Mouse (Mus musculus) left cerebral cortex, postnatal 36 days (tissue): ENCODE measurements around the gene Slc22a12. TPM values are rescaled to one million over a fixed set of nuclear protein-coding genes. Genes with fewer than 3 reads are reported as not detected.

Experiments
- DNase-seq, 2 experiments: peaks; one replicate each; pipeline ENCODE4 v3.0.0; 2021 to 2022; ENCODE audit warnings: low spot score in 2 of 2, mixed read lengths in 1 of 2
- intact Hi-C: fragments of 180-260 bp; cut with DNase I; formaldehyde crosslinking; loops from one replicate; pipeline ENCODE4 v1.15.1; 2025
- total RNA-seq, 2 experiments: library from RNA; stranded (reverse); gene quantifications; 2 replicates each; pipeline ENCODE4 v1.2.3; 2021

The Slc22a12 gene
- total RNA-seq, 2 experiments from 2014 or later: 0.25 to 0.50 TPM

GRCm38 (mm10) chr19:6543518-6543917 is 686 bp upstream of the Slc22a12 start:
- no peak for DNase-seq
- intact Hi-C loops: no loop called here

GRCm38 (mm10) chr19:6543035-6543383 is 177 bp upstream of the Slc22a12 start:
- intact Hi-C loops: no loop called here
- no peak for DNase-seq

GRCm38 (mm10) chr19:6541521-6541920 is 1.3 kb downstream of the Slc22a12 start:
- intact Hi-C loops: no loop called here
- no peak for DNase-seq

GRCm38 (mm10) chr19:6540191-6540590 is 2.6 kb downstream of the Slc22a12 start:
- peak in 1 of 2 experiments; percentile 4 for DNase-seq
- intact Hi-C loops: no loop called here

GRCm38 (mm10) chr19:6539592-6539991 is 3.2 kb downstream of the Slc22a12 start:
- intact Hi-C loops: no loop called here
- peak in 1 of 2 experiments; percentile 3 for DNase-seq

GRCm38 (mm10) chr19:6538546-6538945 is 4.3 kb downstream of the Slc22a12 start:
- no peak for DNase-seq
- intact Hi-C loops: no loop called here

- intact Hi-C loops: no loop called here
- no peak for DNase-seq
Observed at GRCm38 (mm10) chr19:6537526-6537925, 5.3 kb downstream of the Slc22a12 start.

GRCm38 (mm10) chr19:6536696-6537095 is 6.1 kb downstream of the Slc22a12 start:
- peak in 1 of 2 experiments; percentile 5 for DNase-seq
- intact Hi-C loops: no loop called here

GRCm38 (mm10) chr19:6536201-6536600 is 6.6 kb downstream of the Slc22a12 start:
- intact Hi-C loops: no loop called here

GRCm38 (mm10) chr19:6534118-6534415 is 8.8 kb downstream of the Slc22a12 start:
- no peak for DNase-seq
- intact Hi-C loops: loop anchor here (5.0 kb wide), 1 partner anchor 37 kb away; no protein-coding TSS in a partner anchor

More at GRCm38 (mm10) chr19:6536201-6536600, 6.6 kb downstream of the Slc22a12 start:
- DNase-seq: peak in 1 of 2 experiments; percentile 3

- DNase-seq: no peak
- intact Hi-C loops: loop anchor here (5.0 kb wide), 1 partner anchor 36 kb away; no protein-coding TSS in a partner anchor
Observed at GRCm38 (mm10) chr19:6533290-6534117, 9.3 kb downstream of the Slc22a12 start.

GRCm38 (mm10) chr19:6532656-6533055 is 10.2 kb downstream of the Slc22a12 start:
- intact Hi-C loops: loop anchor here (5.0 kb wide), 1 partner anchor 35 kb away; no protein-coding TSS in a partner anchor
- no peak for DNase-seq

- DNase-seq: no peak
- intact Hi-C loops: loop anchor here (5.0 kb wide), 1 partner anchor 35 kb away; no protein-coding TSS in a partner anchor
Observed at GRCm38 (mm10) chr19:6531832-6532471, 10.9 kb downstream of the Slc22a12 start.

- peak in 1 of 2 experiments; percentile 50 for DNase-seq
- intact Hi-C loops: loop anchor here (5.0 kb wide), 1 partner anchor 34 kb away; no protein-coding TSS in a partner anchor
Observed at GRCm38 (mm10) chr19:6531011-6531631, 11.7 kb downstream of the Slc22a12 start.

GRCm38 (mm10) chr19:6530359-6530758 is 12.5 kb downstream of the Slc22a12 start:
- no peak for DNase-seq
- intact Hi-C loops: loop anchor here (5.0 kb wide), 1 partner anchor 33 kb away; no protein-coding TSS in a partner anchor

GRCm38 (mm10) chr19:6529265-6529985 is 13.4 kb downstream of the Slc22a12 start:
- DNase-seq: no peak
- intact Hi-C loops: no loop called here

GRCm38 (mm10) chr19:6527839-6528531 is 14.8 kb downstream of the Slc22a12 start:
- intact Hi-C loops: no loop called here
- DNase-seq: no peak

GRCm38 (mm10) chr19:6527439-6527838 is 15.4 kb downstream of the Slc22a12 start:
- DNase-seq: no peak
- intact Hi-C loops: no loop called here

GRCm38 (mm10) chr19:6526010-6526409 is 16.8 kb downstream of the Slc22a12 start:
- no peak for DNase-seq
- intact Hi-C loops: no loop called here
